Mouse (Mus musculus) bone marrow, adult 2 months (tissue): Measurements from ENCODE around the gene Gm28539.
"Not testable (repeated sequence)": the region's sequence is repeated elsewhere in the genome, so short reads cannot be mapped to it uniquely, and the experiment has no call there.

Experiments
- CTCF ChIP-seq: fragments of 200-500 bp; IDR thresholded peaks from 2 replicates; pipeline ENCODE4 v1.5.1; 2011; ENCODE audit warnings: low read length, control low read depth; ENCODE audit not compliant: control insufficient read depth, insufficient read depth
- POLR2A ChIP-seq: fragments of 200-500 bp; IDR thresholded peaks from 2 replicates; pipeline ENCODE4 v1.6.1; 2011; ENCODE audit warnings: low read depth, mild to moderate bottlenecking, control low read depth, low read length, borderline replicate concordance; ENCODE audit not compliant: control insufficient read depth

GRCm38 (mm10) chr16:18849521-18850190 is 13.3 kb downstream of the Gm28539 start:
- not testable (repeated sequence) for TF ChIP-seq CTCF, POLR2A
